Mouse (Mus musculus) intestine, embryonic 14.5 days (tissue): ENCODE data around the gene Cers6. TPM values are rescaled to one million over a fixed set of nuclear protein-coding genes. Genes with fewer than 3 reads are reported as not detected.
A peak's percentile ranks its signal among the peaks of the same experiment; 100 is the strongest.

Source experiments
- ATAC-seq: fragments of 200-750 bp; cut with Nextera tagmentation; replicated peaks from 2 replicates; pipeline ENCODE4 v1.8.0; 2017; ENCODE audit warnings: low read depth, moderate number of reproducible peaks, moderate TSS enrichment, moderate library complexity; ENCODE audit not compliant: low FRiP score, low TSS enrichment
- DNase-seq: peaks from one replicate; pipeline ENCODE4 v3.0.0-alpha.2; 2018; ENCODE audit warnings: low spot score
- H3K27ac ChIP-seq: fragments of 300-500 bp; sonication (generic); 2 replicates; pipeline ENCODE4 v1.5.1; 2014; ENCODE audit warnings: low read depth, mild to moderate bottlenecking, control low read depth
- H3K27me3 ChIP-seq: fragments of 300-500 bp; sonication (generic); replicated peaks from 2 replicates; pipeline ENCODE4 v1.6.1; 2014; ENCODE audit warnings: low read length, control low read depth; ENCODE audit not compliant: control insufficient read depth, insufficient read depth
- H3K36me3 ChIP-seq: fragments of 300-500 bp; sonication (generic); 2 replicates; pipeline ENCODE4 v1.6.1; 2014; ENCODE audit warnings: low read length, control low read depth; ENCODE audit not compliant: control insufficient read depth, insufficient read depth
- H3K4me1 ChIP-seq: fragments of 300-500 bp; sonication (generic); replicated peaks from 2 replicates; pipeline ENCODE4 v1.6.1; 2014; ENCODE audit warnings: low read length, control low read depth, mixed read lengths; ENCODE audit not compliant: control insufficient read depth, insufficient read depth
- H3K4me2 ChIP-seq: fragments of 300-500 bp; sonication (generic); 2 replicates; pipeline ENCODE4 v1.6.1; 2014; ENCODE audit warnings: low read length
- H3K4me3 ChIP-seq: fragments of 300-500 bp; sonication (generic); 2 replicates; pipeline ENCODE4 v1.5.1; 2014; ENCODE audit warnings: low read depth, low read length, control low read depth, mixed read lengths
- H3K9ac ChIP-seq: fragments of 300-500 bp; sonication (generic); 2 replicates; pipeline ENCODE4 v1.6.1; 2014; ENCODE audit warnings: mild to moderate bottlenecking, low read length
- H3K9me3 ChIP-seq: fragments of 300-500 bp; sonication (generic); 2 replicates; pipeline ENCODE4 v1.6.1; 2016; ENCODE audit warnings: low read length, control low read depth; ENCODE audit not compliant: control insufficient read depth
- WGBS: fragments of 180-500 bp; shearing (Covaris S2); extraction: QIAGEN DNeasy Blood & Tissue Kit; methylation state at CpG from one replicate; pipeline ENCODE4 v1.1.7; 2014; 5-methylcytosine and 5-hydroxymethylcytosine counted together
- polyA plus RNA-seq: library from polyadenylated mRNA; unstranded; fragments of >200 nt; fragmentation: Nextera tagmentation; extraction: Ambion mirVana; gene quantifications from 2 replicates; pipeline ENCODE4 v1.2.1, GENCODE M21; 2014

The Cers6 gene
- polyA plus RNA-seq, 1 experiment from 2014 or later, result 49.0 TPM

GRCm38 (mm10) chr2:68975286-68975685 is 114.0 kb downstream of the Cers6 start:
- Histone ChIP-seq H3K9ac (no peak overlapping the region), H3K27me3 (no peaks in the 10 kb centered on the region), H3K36me3 (no peaks in the 10 kb centered on the region), H3K4me3 (no peak overlapping the region), H3K27ac (no peak overlapping the region), H3K4me1 (0 out of 2 replicates have a peak, but pooled peaks cover 6% of the 10 kb centered on the region), H3K4me2 (no peak overlapping the region), H3K9me3 (peaks cover under 1% of the 10 kb centered on the region; the same call in 1 of the 2 replicates)
- no peak for ATAC-seq
- DNase-seq, result no peak
- WGBS, result 86% methylated on average over 6 of the region's 6 CpGs

GRCm38 (mm10) chr2:68975780-68976179 is 114.5 kb downstream of the Cers6 start:
- H3K4me3 ChIP-seq, result no peak overlapping the region
- WGBS, result 85% methylated on average over 6 of the region's 6 CpGs
- no peak for ATAC-seq

GRCm38 (mm10) chr2:68978244-68978643 is 117.0 kb downstream of the Cers6 start:
- DNase-seq (no peak), ATAC-seq (no peak)
- Histone ChIP-seq H3K9me3 (no peaks in the 10 kb centered on the region), H3K27me3 (no peaks in the 10 kb centered on the region), H3K4me3 (no peak overlapping the region), H3K4me2 (no peak overlapping the region), H3K36me3 (no peaks in the 10 kb centered on the region), H3K9ac (no peak overlapping the region), H3K4me1 (peaks cover 19% of the 10 kb centered on the region), H3K27ac (no peak overlapping the region)
- 52% methylated on average over 9 of the region's 9 CpGs for WGBS

More at GRCm38 (mm10) chr2:68975780-68976179, 114.5 kb downstream of the Cers6 start:
- no peak overlapping the region for H3K9ac ChIP-seq
- no peaks in the 10 kb centered on the region for H3K36me3 ChIP-seq
- H3K9me3 ChIP-seq, result no peaks in the 10 kb centered on the region
- no peaks in the 10 kb centered on the region for H3K27me3 ChIP-seq
- no peak overlapping the region for H3K4me2 ChIP-seq
- H3K4me1 ChIP-seq, result 0 out of 2 replicates have a peak, but pooled peaks cover 6% of the 10 kb centered on the region
- no peak for DNase-seq
- no peak overlapping the region for H3K27ac ChIP-seq

- H3K4me3 ChIP-seq, result no peak overlapping the region
- H3K4me1 ChIP-seq, result peaks cover 19% of the 10 kb centered on the region
- no peak overlapping the region for H3K27ac ChIP-seq
- DNase-seq (no peak), ATAC-seq (no peak)
- H3K9me3 ChIP-seq, result no peaks in the 10 kb centered on the region
- H3K36me3 ChIP-seq, result no peaks in the 10 kb centered on the region
- WGBS, result 61% methylated on average over 12 of the region's 12 CpGs
- H3K27me3 ChIP-seq, result no peaks in the 10 kb centered on the region
- H3K4me2 ChIP-seq, result no peak overlapping the region
- H3K9ac ChIP-seq, result no peak overlapping the region
These were observed 117.7 kb downstream of the Cers6 start for GRCm38 (mm10) chr2:68978660-68979604.

DNA sequence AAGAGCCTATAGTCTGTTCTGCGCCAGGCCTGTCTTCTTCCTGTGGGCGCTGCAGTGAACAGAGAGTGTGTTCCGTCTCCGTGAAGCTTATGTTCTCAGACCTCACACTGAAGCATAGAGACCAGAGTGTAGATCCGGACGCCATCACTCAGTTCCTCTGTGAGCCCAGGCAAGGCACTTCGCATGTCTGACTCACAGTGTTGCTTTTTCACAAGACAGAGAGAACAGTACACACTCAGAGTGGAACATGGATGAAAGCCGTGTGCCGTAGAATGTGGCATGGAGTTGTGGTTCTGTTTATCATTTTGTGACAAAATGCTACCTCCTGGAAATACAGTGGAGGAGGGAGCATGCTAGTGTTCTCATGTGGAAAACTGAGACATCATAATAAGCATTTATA is 120.1 kb downstream of the Cers6 start:
- no peak for DNase-seq
- 63% methylated on average over 9 of the region's 9 CpGs for WGBS

GRCm38 (mm10) chr2:68981756-68982409 is 120.6 kb downstream of the Cers6 start:
- peak overlapping the region; percentile 22; the same call in 1 of the 2 replicates for H3K4me2 ChIP-seq

More for the DNA sequence above, 120.1 kb downstream of the Cers6 start:
- peaks cover 19% of the 10 kb centered on the region for H3K4me1 ChIP-seq
- peak overlapping the region; percentile 22; the same call in 1 of the 2 replicates for H3K4me2 ChIP-seq
- peak overlapping the region; percentile 51; the same call in 1 of the 2 replicates for H3K27ac ChIP-seq
- H3K36me3 ChIP-seq, result no peaks in the 10 kb centered on the region
- H3K9ac ChIP-seq, result no peak overlapping the region
- ATAC-seq, result no peak
- H3K27me3 ChIP-seq, result no peaks in the 10 kb centered on the region
- H3K4me3 ChIP-seq, result no peak overlapping the region
- H3K9me3 ChIP-seq, result no peaks in the 10 kb centered on the region

GRCm38 (mm10) chr2:68982979-68983378 is 121.7 kb downstream of the Cers6 start:
- H3K9me3 ChIP-seq, result no peaks in the 10 kb centered on the region
- H3K27me3 ChIP-seq, result no peaks in the 10 kb centered on the region
- no peak for ATAC-seq
- H3K4me2 ChIP-seq, result no peak overlapping the region
- H3K27ac ChIP-seq, result no peak overlapping the region
- H3K9ac ChIP-seq, result no peak overlapping the region
- no peak overlapping the region for H3K4me3 ChIP-seq
- H3K4me1 ChIP-seq, result peaks cover 19% of the 10 kb centered on the region
- no peak for DNase-seq
- H3K36me3 ChIP-seq, result no peaks in the 10 kb centered on the region
- 83% methylated on average over 3 of the region's 3 CpGs for WGBS

More at GRCm38 (mm10) chr2:68981756-68982409, 120.6 kb downstream of the Cers6 start:
- peaks cover 19% of the 10 kb centered on the region for H3K4me1 ChIP-seq
- DNase-seq (no peak), ATAC-seq (peak; percentile 34; the same call in 1 of the 2 replicates)
- no peak overlapping the region for H3K9ac ChIP-seq
- no peaks in the 10 kb centered on the region for H3K27me3 ChIP-seq
- H3K27ac ChIP-seq, result peak overlapping the region; percentile 51
- WGBS, result 36% methylated on average over 11 of the region's 11 CpGs
- no peaks in the 10 kb centered on the region for H3K36me3 ChIP-seq
- H3K4me3 ChIP-seq, result no peak overlapping the region
- H3K9me3 ChIP-seq, result no peaks in the 10 kb centered on the region

DNA sequence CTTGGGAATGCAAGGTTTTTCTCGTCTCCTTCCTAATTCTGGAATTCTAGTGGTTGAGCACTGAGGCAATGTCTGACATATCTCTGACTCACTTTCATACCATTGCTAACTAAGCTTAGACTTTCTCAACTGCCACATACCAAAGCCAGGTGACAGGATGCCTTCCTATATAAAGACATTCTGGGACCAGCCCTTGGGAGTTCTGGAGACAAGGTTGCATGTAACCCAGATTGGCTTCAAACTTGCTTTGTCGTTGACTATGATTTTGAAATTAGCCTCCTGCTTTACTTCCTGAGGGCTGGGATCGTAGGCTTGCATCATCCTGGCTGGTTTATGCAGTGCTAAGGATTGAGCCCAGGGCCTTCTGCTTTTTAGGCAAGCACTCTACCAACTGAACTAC is 122.2 kb downstream of the Cers6 start:
- WGBS, result 83% methylated on average over 3 of the region's 3 CpGs
- Histone ChIP-seq H3K4me2 (no peak overlapping the region), H3K4me1 (peaks cover 19% of the 10 kb centered on the region), H3K9me3 (no peaks in the 10 kb centered on the region), H3K27me3 (no peaks in the 10 kb centered on the region), H3K9ac (no peak overlapping the region), H3K36me3 (no peaks in the 10 kb centered on the region), H3K27ac (no peak overlapping the region), H3K4me3 (no peak overlapping the region)
- no peak for DNase-seq
- no peak for ATAC-seq
